Mouse (Mus musculus): ENCODE data around the gene Ttc7b. TPM values are rescaled to one million over a fixed set of nuclear protein-coding genes. Genes with fewer than 3 reads are reported as not detected.

Gene Ttc7b
- polyA plus RNA-seq, 1 experiment from 2014 or later = 0.93 TPM

DNA sequence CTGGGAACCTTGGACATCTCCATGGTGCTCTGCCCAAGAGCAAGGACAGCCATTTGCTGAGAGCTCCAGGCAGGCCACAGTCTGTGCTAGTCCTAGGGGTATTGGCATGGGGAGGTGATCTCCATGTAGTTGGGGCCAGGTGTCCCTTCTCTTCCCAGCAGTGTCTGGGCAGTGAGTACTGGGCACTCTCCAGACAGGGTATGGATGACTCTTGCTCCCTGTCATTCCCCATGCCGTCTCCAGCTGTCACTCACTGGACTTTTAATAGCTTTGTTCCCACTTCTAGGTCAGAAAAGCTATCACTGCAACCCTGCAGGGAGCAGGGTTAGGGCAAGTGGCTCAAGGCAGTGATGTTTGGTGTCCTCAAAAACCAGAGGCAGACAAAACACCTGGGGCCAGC is 214.3 kb downstream of the Ttc7b start:
- Histone ChIP-seq H3K27ac (ENCODE audit: low read length) (no peak overlapping the region), H3K36me3 (ENCODE audit: control insufficient read depth, insufficient read depth) (no peaks in the 10 kb centered on the region), H3K27me3 (ENCODE audit: control insufficient read depth, insufficient read depth, low read depth, low read length) (no peaks in the 10 kb centered on the region), H3K9ac (ENCODE audit: low read depth, low read length) (no peak overlapping the region), H3K4me2 (ENCODE audit: low read depth, low read length) (no peak overlapping the region), H3K4me3 (ENCODE audit: low read depth, low read length) (no peak overlapping the region), H3K4me1 (ENCODE audit: control insufficient read depth, low read depth, low read length) (no peaks in the 10 kb centered on the region), H3K9me3 (replicated peaks; ENCODE audit: control insufficient read depth, low read length) (no peaks in the 10 kb centered on the region)
- 55% methylated on average over 1 of the region's 1 CpGs for WGBS (ENCODE audit: insufficient replicate concordance)
- ATAC-seq (ENCODE audit: low read depth) = no peak

DNA sequence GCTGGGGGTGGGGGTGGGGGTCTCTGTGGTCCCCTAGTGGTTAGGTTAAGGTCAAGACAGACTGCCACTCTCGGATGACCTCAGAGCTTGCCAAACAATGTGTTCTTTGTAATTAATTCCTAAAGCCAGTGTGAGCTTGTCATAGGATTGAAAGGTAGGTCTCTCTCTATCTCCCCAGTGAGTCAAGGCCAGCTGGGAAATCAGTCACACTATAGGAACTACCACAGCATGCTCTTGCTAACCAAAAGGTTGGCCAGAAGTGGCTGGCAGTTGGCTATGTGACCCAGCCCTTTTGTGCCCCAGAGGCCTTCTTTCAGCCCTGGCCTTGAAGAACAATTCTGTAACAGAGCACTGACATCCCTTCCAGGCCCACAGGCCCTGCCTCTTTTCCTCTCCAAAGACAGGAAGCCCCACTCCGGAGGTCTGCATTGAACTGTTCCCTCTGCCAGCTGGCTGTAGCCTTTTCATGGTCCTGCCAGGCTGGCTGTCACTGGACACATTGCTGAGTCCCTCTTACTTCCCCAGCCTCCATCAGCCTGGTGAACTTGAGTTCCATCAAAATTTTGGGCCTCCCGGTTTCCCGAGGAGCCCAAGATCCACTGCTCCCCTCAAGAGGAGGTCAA is 215.5 kb downstream of the Ttc7b start:
- Histone ChIP-seq H3K27me3 (ENCODE audit: control insufficient read depth, insufficient read depth, low read depth, low read length) (no peaks in the 10 kb centered on the region), H3K9ac (ENCODE audit: low read depth, low read length) (no peak overlapping the region), H3K36me3 (ENCODE audit: control insufficient read depth, insufficient read depth) (no peaks in the 10 kb centered on the region), H3K9me3 (replicated peaks; ENCODE audit: control insufficient read depth, low read length) (no peaks in the 10 kb centered on the region), H3K4me2 (ENCODE audit: low read depth, low read length) (no peak overlapping the region), H3K4me3 (ENCODE audit: low read depth, low read length) (no peak overlapping the region), H3K27ac (ENCODE audit: low read length) (no peak overlapping the region), H3K4me1 (ENCODE audit: control insufficient read depth, low read depth, low read length) (no peaks in the 10 kb centered on the region)
- WGBS (ENCODE audit: insufficient replicate concordance) = 65% methylated on average over 4 of the region's 4 CpGs
- ATAC-seq (ENCODE audit: low read depth) = no peak

DNA sequence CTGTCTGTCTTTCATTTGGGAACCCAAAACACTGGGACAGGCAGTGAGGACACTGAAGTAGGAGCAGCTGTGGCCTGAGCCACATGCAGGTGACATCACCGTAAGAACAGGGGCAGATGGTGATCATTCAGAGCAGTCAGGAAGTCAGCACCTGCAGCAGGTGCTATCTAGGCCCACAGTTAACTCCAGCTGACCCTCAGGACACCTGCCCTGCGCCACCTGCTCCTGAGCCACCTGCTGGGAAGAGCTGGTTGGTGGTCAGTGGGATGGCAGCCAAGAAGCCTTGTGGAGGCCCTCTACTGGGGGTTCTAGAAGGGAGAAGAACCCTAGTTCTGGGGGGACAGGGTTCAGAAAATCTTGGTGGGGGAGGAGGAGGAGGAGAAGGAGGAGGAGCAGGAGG is 216.3 kb downstream of the Ttc7b start:
- Histone ChIP-seq H3K4me2 (ENCODE audit: low read depth, low read length) (no peak overlapping the region), H3K27ac (ENCODE audit: low read length) (no peak overlapping the region), H3K27me3 (ENCODE audit: control insufficient read depth, insufficient read depth, low read depth, low read length) (no peaks in the 10 kb centered on the region), H3K9me3 (replicated peaks; ENCODE audit: control insufficient read depth, low read length) (no peaks in the 10 kb centered on the region), H3K9ac (ENCODE audit: low read depth, low read length) (no peak overlapping the region), H3K4me1 (ENCODE audit: control insufficient read depth, low read depth, low read length) (no peaks in the 10 kb centered on the region), H3K36me3 (ENCODE audit: control insufficient read depth, insufficient read depth) (no peaks in the 10 kb centered on the region), H3K4me3 (ENCODE audit: low read depth, low read length) (no peak overlapping the region)
- no peak for ATAC-seq (ENCODE audit: low read depth)
- 73% methylated on average over 2 of the region's 2 CpGs for WGBS (ENCODE audit: insufficient replicate concordance)

DNA sequence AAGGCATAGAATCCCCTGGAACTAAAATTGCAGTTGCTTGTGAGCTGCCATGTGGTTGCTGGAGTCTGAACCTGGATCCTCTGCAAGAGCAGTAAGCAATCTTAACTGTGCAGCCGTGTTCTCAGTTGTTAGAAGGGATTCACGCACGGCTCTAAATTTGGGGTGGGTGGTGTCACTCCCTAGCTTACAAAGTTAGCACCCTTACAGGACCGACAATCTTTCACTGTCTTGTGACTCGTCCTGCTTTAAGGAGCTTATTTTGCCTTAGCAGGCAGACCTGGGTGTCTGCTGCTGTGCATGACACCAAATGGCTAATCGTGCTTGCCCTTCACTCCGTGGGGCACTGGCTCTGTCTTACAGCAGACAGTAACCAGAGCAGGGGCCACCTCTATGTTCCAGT is 217.5 kb downstream of the Ttc7b start:
- no peak for ATAC-seq (ENCODE audit: low read depth)
- no peak overlapping the region for H3K4me2 ChIP-seq (ENCODE audit: low read depth, low read length)
- no peaks in the 10 kb centered on the region for H3K9me3 ChIP-seq (replicated peaks; ENCODE audit: control insufficient read depth, low read length)
- no peaks in the 10 kb centered on the region for H3K4me1 ChIP-seq (ENCODE audit: control insufficient read depth, low read depth, low read length)
- WGBS (ENCODE audit: insufficient replicate concordance) = 56% methylated on average over 7 of the region's 7 CpGs
- H3K9ac ChIP-seq (ENCODE audit: low read depth, low read length) = no peak overlapping the region
- no peaks in the 10 kb centered on the region for H3K36me3 ChIP-seq (ENCODE audit: control insufficient read depth, insufficient read depth)
- no peak overlapping the region for H3K27ac ChIP-seq (ENCODE audit: low read length)
- no peaks in the 10 kb centered on the region for H3K27me3 ChIP-seq (ENCODE audit: control insufficient read depth, insufficient read depth, low read depth, low read length)
- no peak overlapping the region for H3K4me3 ChIP-seq (ENCODE audit: low read depth, low read length)

DNA sequence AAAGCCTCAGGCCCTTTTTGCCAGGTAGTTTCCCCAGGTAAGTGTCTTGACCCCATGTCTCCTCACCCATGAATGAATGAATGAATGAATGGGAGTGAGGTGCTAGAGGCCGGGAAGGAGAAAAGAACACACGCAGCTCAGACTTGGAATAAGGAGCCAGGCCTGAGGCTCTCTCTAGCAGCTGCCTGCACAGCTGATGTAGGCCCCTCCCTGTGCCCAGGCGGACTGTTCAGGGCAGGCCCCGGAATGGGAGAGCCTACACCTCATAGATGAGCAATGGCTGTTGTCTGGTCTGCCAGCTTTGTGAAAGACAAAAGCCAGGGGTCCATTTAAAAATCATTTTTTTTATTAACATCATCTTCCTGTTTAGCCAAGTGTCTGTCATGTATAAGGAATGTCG is 220.2 kb downstream of the Ttc7b start:
- Histone ChIP-seq H3K27me3 (ENCODE audit: control insufficient read depth, insufficient read depth, low read depth, low read length) (no peaks in the 10 kb centered on the region), H3K9me3 (replicated peaks; ENCODE audit: control insufficient read depth, low read length) (no peaks in the 10 kb centered on the region), H3K4me3 (ENCODE audit: low read depth, low read length) (no peak overlapping the region), H3K4me2 (ENCODE audit: low read depth, low read length) (no peak overlapping the region), H3K27ac (ENCODE audit: low read length) (no peak overlapping the region), H3K4me1 (ENCODE audit: control insufficient read depth, low read depth, low read length) (no peaks in the 10 kb centered on the region), H3K36me3 (ENCODE audit: control insufficient read depth, insufficient read depth) (no peaks in the 10 kb centered on the region), H3K9ac (ENCODE audit: low read depth, low read length) (no peak overlapping the region)
- no peak for ATAC-seq (ENCODE audit: low read depth)
- WGBS (ENCODE audit: insufficient replicate concordance) = 73% methylated on average over 5 of the region's 5 CpGs

DNA sequence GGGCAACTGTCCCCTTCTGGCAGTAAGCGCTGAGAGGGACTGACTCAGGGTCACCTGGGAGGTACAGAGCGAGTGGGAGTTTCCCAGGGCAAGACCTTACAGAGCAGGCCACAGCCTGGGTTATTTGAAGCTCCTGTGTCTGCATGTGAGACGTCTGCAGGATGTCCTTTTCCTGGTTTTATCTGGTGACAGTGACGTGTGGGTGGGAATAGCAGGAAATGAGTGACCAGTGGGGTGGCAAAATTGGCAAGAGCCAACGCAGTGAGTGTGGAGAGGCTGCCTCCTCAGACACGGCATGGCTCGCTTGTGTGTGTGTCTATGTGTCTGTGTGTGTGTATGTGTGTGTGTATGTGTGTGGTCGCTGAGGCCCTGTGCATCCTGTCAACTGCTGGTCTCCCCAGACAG is 221.3 kb downstream of the Ttc7b start:
- no peaks in the 10 kb centered on the region for H3K4me1 ChIP-seq (ENCODE audit: control insufficient read depth, low read depth, low read length)
- no peak overlapping the region for H3K4me2 ChIP-seq (ENCODE audit: low read depth, low read length)
- H3K36me3 ChIP-seq (ENCODE audit: control insufficient read depth, insufficient read depth) = no peaks in the 10 kb centered on the region
- no peak overlapping the region for H3K9ac ChIP-seq (ENCODE audit: low read depth, low read length)
- no peak overlapping the region for H3K4me3 ChIP-seq (ENCODE audit: low read depth, low read length)
- ATAC-seq (ENCODE audit: low read depth) = peak; percentile 47; the same call in 1 of the 2 replicates
- no peaks in the 10 kb centered on the region for H3K9me3 ChIP-seq (replicated peaks; ENCODE audit: control insufficient read depth, low read length)
- WGBS (ENCODE audit: insufficient replicate concordance) = 61% methylated on average over 8 of the region's 8 CpGs
- H3K27me3 ChIP-seq (ENCODE audit: control insufficient read depth, insufficient read depth, low read depth, low read length) = no peaks in the 10 kb centered on the region
- H3K27ac ChIP-seq (ENCODE audit: low read length) = no peak overlapping the region

DNA sequence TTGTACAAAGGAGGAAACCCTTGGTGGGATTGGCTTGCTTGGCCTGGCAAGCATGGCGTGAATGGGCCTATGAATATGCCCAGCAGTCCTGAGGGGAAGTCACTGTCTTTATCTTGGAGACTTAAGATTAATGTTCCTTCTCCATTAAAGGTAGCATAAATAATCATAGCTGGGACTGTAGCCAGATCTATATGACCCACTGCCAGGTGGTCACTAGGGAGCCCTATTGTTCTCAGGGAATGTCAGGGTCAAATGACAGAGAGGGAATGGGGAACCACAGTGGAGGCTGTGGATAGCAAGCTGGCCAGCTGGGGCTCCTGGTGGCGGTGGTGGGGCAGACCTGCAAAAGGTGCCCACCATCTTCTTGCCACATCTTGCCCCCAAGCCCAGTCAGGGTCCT is 221.8 kb downstream of the Ttc7b start:
- Histone ChIP-seq H3K9ac (ENCODE audit: low read depth, low read length) (no peak overlapping the region), H3K4me2 (ENCODE audit: low read depth, low read length) (no peak overlapping the region), H3K27ac (ENCODE audit: low read length) (no peak overlapping the region), H3K36me3 (ENCODE audit: control insufficient read depth, insufficient read depth) (no peaks in the 10 kb centered on the region), H3K27me3 (ENCODE audit: control insufficient read depth, insufficient read depth, low read depth, low read length) (no peaks in the 10 kb centered on the region), H3K9me3 (replicated peaks; ENCODE audit: control insufficient read depth, low read length) (no peaks in the 10 kb centered on the region), H3K4me1 (ENCODE audit: control insufficient read depth, low read depth, low read length) (no peaks in the 10 kb centered on the region), H3K4me3 (ENCODE audit: low read depth, low read length) (no peak overlapping the region)
- ATAC-seq (ENCODE audit: low read depth) = no peak
- 66% methylated on average over 2 of the region's 2 CpGs for WGBS (ENCODE audit: insufficient replicate concordance)

DNA sequence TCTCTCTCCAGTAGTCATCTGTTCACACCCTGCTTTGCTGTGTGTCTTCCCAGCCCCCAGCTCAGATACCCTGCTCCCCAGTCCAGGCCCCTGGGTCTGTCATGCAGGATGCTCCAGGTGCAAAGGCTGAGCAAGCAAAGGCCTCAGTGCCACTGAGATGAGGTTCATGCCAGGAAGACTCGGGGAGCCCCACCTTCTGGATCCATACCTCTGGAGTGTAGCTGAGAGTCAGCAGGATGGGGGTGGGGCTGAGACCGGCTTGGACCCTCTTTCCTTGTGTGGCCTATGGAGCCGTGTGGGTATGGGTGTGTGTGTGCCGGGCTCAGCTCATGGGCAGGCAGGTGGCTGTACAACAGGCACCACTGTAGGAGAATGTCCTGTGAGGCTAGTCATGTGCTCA is 222.7 kb downstream of the Ttc7b start:
- 69% methylated on average over 4 of the region's 4 CpGs for WGBS (ENCODE audit: insufficient replicate concordance)
- no peak for ATAC-seq (ENCODE audit: low read depth)
- Histone ChIP-seq H3K9me3 (replicated peaks; ENCODE audit: control insufficient read depth, low read length) (no peaks in the 10 kb centered on the region), H3K4me3 (ENCODE audit: low read depth, low read length) (no peak overlapping the region), H3K27ac (ENCODE audit: low read length) (no peak overlapping the region), H3K4me1 (ENCODE audit: control insufficient read depth, low read depth, low read length) (no peaks in the 10 kb centered on the region), H3K9ac (ENCODE audit: low read depth, low read length) (no peak overlapping the region), H3K4me2 (ENCODE audit: low read depth, low read length) (no peak overlapping the region), H3K36me3 (ENCODE audit: control insufficient read depth, insufficient read depth) (no peaks in the 10 kb centered on the region), H3K27me3 (ENCODE audit: control insufficient read depth, insufficient read depth, low read depth, low read length) (no peaks in the 10 kb centered on the region)

DNA sequence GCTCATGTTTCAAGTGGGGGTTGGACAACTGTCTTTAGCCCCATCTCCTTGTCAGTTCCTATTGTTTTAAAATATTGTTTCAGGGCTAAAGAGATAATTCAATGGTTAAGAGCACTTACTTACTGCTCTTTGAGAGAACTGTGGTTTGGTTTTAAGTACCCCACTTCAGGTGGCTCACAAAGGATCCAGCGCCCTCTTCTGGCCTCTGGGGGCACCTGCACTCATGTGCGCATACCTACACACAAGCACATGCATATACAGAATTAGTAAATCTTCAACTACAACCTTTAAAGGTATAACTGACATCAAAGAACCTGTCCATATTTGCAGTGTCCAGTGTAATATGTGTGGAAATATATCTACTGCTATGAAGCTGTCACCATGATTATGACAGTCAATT is 226.2 kb downstream of the Ttc7b start:
- Histone ChIP-seq H3K9ac (ENCODE audit: low read depth, low read length) (no peak overlapping the region), H3K36me3 (ENCODE audit: control insufficient read depth, insufficient read depth) (no peaks in the 10 kb centered on the region), H3K27ac (ENCODE audit: low read length) (no peak overlapping the region), H3K9me3 (replicated peaks; ENCODE audit: control insufficient read depth, low read length) (no peaks in the 10 kb centered on the region), H3K4me1 (ENCODE audit: control insufficient read depth, low read depth, low read length) (peaks cover 2% of the 10 kb centered on the region), H3K27me3 (ENCODE audit: control insufficient read depth, insufficient read depth, low read depth, low read length) (no peaks in the 10 kb centered on the region), H3K4me2 (ENCODE audit: low read depth, low read length) (no peak overlapping the region), H3K4me3 (ENCODE audit: low read depth, low read length) (no peak overlapping the region)
- 75% methylated on average over 2 of the region's 2 CpGs for WGBS (ENCODE audit: insufficient replicate concordance)
- ATAC-seq (ENCODE audit: low read depth) = no peak
